Mouse (Mus musculus): ENCODE measurements around the gene Sirpb1c.

DNA sequence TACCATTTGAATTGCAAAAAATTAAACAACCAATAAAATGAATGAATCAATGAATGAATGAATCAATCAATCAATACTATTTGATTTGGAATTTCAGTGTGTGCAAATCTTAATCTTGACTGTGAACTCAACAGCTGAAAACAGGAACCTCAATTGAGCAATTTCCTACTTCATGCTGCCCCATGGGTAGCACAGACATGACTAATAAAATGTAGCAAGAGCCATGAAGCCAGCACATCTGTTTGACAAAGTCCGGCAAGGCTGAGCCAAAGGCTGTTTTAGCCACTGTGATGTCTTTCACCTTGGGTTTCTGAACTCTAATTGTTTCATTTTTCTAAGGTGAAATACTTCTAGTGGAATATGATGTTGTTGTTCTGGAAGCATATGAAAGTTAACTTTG, 1.6 kb upstream of the Sirpb1c start:
- TF ChIP-seq CTCF (IDR thresholded peaks at IDR 0.05; ENCODE audit: control insufficient read depth, insufficient read depth, insufficient replicate concordance, low read depth, low read length) (no peak), POLR2A (IDR thresholded peaks at IDR 0.05; ENCODE audit: control insufficient read depth, low read depth, low read length) (no peak)
